Mouse (Mus musculus) neural tube, embryonic 11.5 days (tissue): ENCODE results near the gene Hoxd11. TPM values are rescaled to one million over a fixed set of nuclear protein-coding genes. Genes with fewer than 3 reads are reported as not detected.

Experiments used
- ATAC-seq: fragments of 200-750 bp; cut with Nextera tagmentation; 2 replicates; pipeline ENCODE4 v1.8.0; 2017; ENCODE audit warnings: moderate number of reproducible peaks, mild to moderate bottlenecking, moderate TSS enrichment, moderate library complexity; ENCODE audit not compliant: insufficient read depth, low FRiP score, low TSS enrichment
- DNase-seq: peaks from one replicate; pipeline ENCODE4 v3.0.0-alpha.2; 2015; ENCODE audit warnings: low spot score
- H3K27ac ChIP-seq: fragments of 300-500 bp; sonication (generic); 2 replicates; pipeline ENCODE4 v1.5.1; 2014; ENCODE audit warnings: low read depth, mild to moderate bottlenecking, low read length
- H3K27me3 ChIP-seq: fragments of 300-500 bp; sonication (generic); 2 replicates; pipeline ENCODE4 v1.6.1; 2014; ENCODE audit warnings: mild to moderate bottlenecking, low read length, mixed read lengths; ENCODE audit not compliant: control insufficient read depth, insufficient read depth
- H3K36me3 ChIP-seq: fragments of 300-500 bp; sonication (generic); 2 replicates; pipeline ENCODE4 v1.6.1; 2014; ENCODE audit warnings: mild to moderate bottlenecking, low read length, moderate library complexity, mixed read lengths; ENCODE audit not compliant: control insufficient read depth, insufficient read depth
- H3K4me1 ChIP-seq: fragments of 300-500 bp; sonication (generic); 2 replicates; pipeline ENCODE4 v1.6.1; 2014; ENCODE audit warnings: low read length, mixed read lengths; ENCODE audit not compliant: control insufficient read depth, insufficient read depth
- H3K4me2 ChIP-seq: fragments of 300-500 bp; sonication (generic); 2 replicates; pipeline ENCODE4 v1.6.1; 2014; ENCODE audit warnings: low read depth, mild to moderate bottlenecking, moderate library complexity
- H3K4me3 ChIP-seq: fragments of 300-500 bp; sonication (generic); 2 replicates; pipeline ENCODE4 v1.5.1; 2014; ENCODE audit warnings: low read depth, low read length
- H3K9ac ChIP-seq: fragments of 300-500 bp; sonication (generic); 2 replicates; pipeline ENCODE4 v1.6.1; 2014; ENCODE audit warnings: mild to moderate bottlenecking, low read length
- H3K9me3 ChIP-seq: fragments of 300-500 bp; sonication (generic); 2 replicates; pipeline ENCODE4 v1.6.1; 2016; ENCODE audit warnings: low read length; ENCODE audit not compliant: control insufficient read depth
- WGBS: fragments of 180-500 bp; shearing (Covaris S2); extraction: QIAGEN DNeasy Blood & Tissue Kit; methylation state at CpG from one replicate; pipeline ENCODE4 v1.1.7; 2014; 5-methylcytosine and 5-hydroxymethylcytosine counted together
- polyA plus RNA-seq: library from polyadenylated mRNA; unstranded; fragments of >200 nt; fragmentation: Nextera tagmentation; extraction: Ambion mirVana; gene quantifications from 2 replicates; pipeline ENCODE4 v1.2.1, GENCODE M21; 2014

Hoxd11 gene
- polyA plus RNA-seq, 1 experiment from 2014 or later = 8.5 TPM

DNA sequence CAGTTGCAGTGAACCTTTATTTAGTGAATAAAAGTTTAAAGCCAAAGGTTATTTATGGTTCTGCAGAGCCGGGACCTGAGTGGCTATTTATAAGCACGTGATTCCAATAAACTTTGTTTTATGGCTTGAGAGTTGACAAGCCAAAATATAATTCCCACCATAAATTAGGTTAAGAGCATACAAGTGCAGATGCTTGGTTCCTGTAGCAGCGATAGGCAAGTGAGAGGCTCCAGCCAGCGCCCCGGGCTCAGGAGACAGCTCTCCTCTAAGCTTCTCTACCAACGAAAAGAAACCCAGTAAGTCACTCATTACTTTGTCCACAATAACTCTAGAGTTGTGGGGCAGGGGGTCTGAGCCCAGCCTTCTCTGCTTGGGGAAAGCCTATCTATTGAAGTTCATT, 42.5 kb downstream of the Hoxd11 start:
- DNase-seq (peak; percentile 61), ATAC-seq (peak; percentile 59)
- 2% methylated on average over 6 of the region's 6 CpGs for WGBS
- Histone ChIP-seq H3K36me3 (no peaks in the 10 kb centered on the region), H3K27ac (peak overlapping the region; percentile 99), H3K4me3 (peak overlapping the region; percentile 66), H3K9ac (peak overlapping the region; percentile 95), H3K4me1 (peaks cover 58% of the 10 kb centered on the region), H3K9me3 (no peaks in the 10 kb centered on the region), H3K27me3 (no peaks in the 10 kb centered on the region), H3K4me2 (peak overlapping the region; percentile 89)

DNA sequence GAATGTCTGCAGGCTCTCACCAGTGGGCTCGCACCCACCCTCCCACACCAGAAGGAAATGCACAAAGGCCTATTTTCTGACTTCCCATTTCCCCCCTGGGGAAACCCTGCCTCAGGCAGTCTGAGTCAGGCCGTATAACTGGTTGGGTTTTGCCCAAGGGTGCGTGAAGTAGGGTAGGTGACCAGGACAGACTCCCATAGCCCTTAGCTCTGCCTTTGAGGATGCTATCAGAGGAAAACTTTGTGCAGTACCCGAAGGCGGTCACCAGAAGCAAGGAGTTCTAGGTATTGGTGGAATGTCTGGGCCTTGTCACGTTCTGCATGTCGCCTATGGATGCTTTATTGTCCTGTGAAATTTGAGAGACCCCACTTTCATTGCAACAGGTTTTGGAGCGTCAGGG, 43.6 kb downstream of the Hoxd11 start:
- DNase-seq (peak; percentile 61), ATAC-seq (no peak)
- H3K36me3 ChIP-seq = no peaks in the 10 kb centered on the region
- H3K9ac ChIP-seq = peak overlapping the region; percentile 95
- peak overlapping the region; percentile 99 for H3K27ac ChIP-seq
- H3K4me3 ChIP-seq = peak overlapping the region; percentile 66
- WGBS = 4% methylated on average over 8 of the region's 8 CpGs
- H3K4me2 ChIP-seq = peak overlapping the region; percentile 89
- H3K9me3 ChIP-seq = no peaks in the 10 kb centered on the region
- H3K4me1 ChIP-seq = peaks cover 61% of the 10 kb centered on the region
- H3K27me3 ChIP-seq = no peaks in the 10 kb centered on the region

DNA sequence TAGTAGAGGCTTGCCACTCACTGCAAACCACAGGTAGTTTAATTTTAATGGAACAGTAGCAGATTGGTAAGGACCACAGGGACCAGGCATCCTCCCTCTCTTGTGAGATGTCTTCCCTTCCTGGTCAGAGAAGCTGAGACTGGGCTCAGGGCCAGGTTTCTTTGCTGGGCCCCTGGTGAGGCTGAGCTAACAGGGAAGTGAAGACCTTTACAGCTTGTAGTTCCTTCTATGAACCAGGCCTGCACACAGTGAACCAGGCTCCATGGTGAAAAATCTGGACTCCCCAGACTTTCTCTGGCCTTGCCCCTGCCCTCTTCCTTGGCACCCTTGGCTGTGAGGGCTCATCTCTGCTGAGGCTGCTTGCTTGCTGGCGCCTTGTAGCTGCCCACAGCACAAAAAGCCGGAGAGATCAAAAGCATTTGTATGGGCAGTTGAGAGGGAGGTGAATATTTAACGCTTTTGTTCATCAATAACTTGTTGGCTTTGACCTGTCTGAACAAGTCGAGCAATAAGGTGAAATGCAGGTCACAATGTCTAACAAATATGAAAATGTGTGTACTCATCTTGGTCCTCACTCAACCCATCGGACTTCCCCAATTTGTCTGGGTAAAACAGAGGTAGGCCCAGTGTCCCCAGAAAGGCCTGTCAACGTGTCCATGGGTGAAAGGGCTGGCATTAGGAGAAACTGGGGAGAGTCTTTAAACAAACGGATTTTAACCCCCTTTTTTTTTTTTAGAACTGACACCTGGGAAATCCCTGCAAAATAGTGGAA, 45.1 kb downstream of the Hoxd11 start:
- WGBS = 8% methylated on average over 7 of the region's 7 CpGs
- Histone ChIP-seq H3K27me3 (no peaks in the 10 kb centered on the region), H3K9ac (peak overlapping the region; percentile 95), H3K4me2 (peak overlapping the region; percentile 89), H3K27ac (peak overlapping the region; percentile 99), H3K4me1 (peaks cover 61% of the 10 kb centered on the region), H3K36me3 (peaks cover 2% of the 10 kb centered on the region; the same call in 1 of the 2 replicates), H3K4me3 (peak overlapping the region; percentile 66), H3K9me3 (no peaks in the 10 kb centered on the region)
- DNase-seq (peak; percentile 52), ATAC-seq (no peak)

DNA sequence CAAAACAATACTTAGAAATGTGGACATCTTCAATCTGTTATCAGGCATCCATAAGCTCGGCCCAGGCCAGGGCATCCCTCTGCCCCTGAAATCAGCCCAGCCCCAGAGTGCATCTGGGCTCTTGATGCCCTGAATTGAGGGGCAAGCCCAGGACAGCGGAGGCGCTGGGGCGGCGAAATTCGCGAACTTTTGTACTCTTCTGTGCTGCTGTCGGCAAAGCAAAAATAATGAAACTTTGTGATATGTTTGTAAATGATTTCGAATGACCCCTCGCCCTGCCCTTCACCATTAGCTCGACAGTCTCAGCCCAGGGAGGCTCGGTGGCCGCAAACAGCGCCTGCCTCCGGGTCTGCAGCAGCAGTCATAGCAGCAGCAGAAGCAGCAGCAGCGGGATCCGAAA, 45.8 kb downstream of the Hoxd11 start:
- 4% methylated on average over 17 of the region's 17 CpGs for WGBS
- DNase-seq (peak; percentile 53), ATAC-seq (no peak)
- Histone ChIP-seq H3K4me2 (peak overlapping the region; percentile 89), H3K4me3 (peak overlapping the region; percentile 66), H3K36me3 (peaks cover 2% of the 10 kb centered on the region; the same call in 1 of the 2 replicates), H3K9me3 (no peaks in the 10 kb centered on the region), H3K27me3 (no peaks in the 10 kb centered on the region), H3K9ac (peak overlapping the region; percentile 95), H3K4me1 (peaks cover 55% of the 10 kb centered on the region), H3K27ac (peak overlapping the region; percentile 99)

DNA sequence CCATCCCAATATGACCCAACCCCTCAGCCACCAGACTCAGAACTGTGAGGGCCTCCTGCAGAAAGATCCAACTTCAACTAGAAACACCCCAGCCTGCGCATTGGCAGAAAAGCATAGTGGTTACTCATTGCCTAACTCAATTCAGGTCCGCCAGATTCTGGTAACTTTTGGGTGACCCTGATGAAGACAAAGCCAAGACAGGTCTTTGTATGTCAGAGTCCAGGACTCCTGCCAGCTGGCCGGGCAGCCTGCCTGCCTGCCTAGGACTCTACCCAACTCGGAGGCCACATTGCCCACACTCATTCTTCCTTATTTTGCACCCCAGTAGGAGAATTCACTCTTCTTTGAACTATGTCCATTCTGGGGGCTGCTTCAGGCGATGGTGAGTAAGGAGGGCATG, 47.2 kb downstream of the Hoxd11 start, which contains the start of gene Gm28230:
TSS of gene Gm28230 (plus strand) at position 178 of the 400 bp plus-strand sequence.
- H3K27me3 ChIP-seq = no peaks in the 10 kb centered on the region
- 10% methylated on average over 5 of the region's 5 CpGs for WGBS
- DNase-seq (peak; percentile 63), ATAC-seq (no peak)
- H3K4me2 ChIP-seq = peak within 1 kb of the TSS; percentile 89
- peaks cover 57% of the 10 kb centered on the region for H3K4me1 ChIP-seq
- H3K27ac ChIP-seq = peak within 1 kb of the TSS; percentile 99
- H3K36me3 ChIP-seq = peaks cover 2% of the 10 kb centered on the region; the same call in 1 of the 2 replicates
- H3K9me3 ChIP-seq = no peaks in the 10 kb centered on the region
- H3K4me3 ChIP-seq = peak within 1 kb of the TSS; percentile 66
- peak within 1 kb of the TSS; percentile 95 for H3K9ac ChIP-seq

DNA sequence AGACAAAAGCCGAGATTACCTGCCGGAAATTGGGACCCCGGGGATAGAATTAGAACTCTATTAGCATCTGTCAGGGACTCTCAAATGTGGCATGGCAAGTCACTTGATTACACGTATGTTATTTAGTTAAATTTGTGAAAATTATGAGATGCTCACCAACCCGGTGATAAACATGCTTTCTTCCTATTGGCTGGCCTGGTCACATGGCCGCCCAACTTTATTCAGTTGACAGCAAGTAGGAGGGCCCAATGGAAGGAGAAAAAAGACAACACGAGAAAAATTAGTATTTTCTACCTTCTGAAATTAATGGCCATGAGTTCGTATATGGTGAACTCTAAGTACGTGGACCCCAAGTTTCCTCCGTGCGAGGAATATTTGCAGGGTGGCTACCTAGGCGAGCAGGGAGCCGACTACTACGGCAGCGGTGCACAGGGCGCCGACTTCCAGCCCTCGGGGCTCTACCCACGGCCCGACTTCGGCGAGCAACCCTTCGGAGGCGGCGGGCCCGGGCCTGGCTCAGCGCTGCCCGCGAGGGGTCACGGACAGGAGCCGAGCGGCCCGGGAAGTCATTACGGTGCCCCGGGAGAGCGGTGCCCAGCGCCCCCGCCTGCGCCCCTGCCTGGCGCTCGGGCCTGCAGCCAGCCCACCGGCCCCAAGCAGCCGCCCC, 47.7 kb downstream of the Hoxd11 start:
- Histone ChIP-seq H3K27ac (peak overlapping the region; percentile 99), H3K4me3 (peak overlapping the region; percentile 66), H3K4me2 (peak overlapping the region; percentile 89), H3K9me3 (no peaks in the 10 kb centered on the region), H3K36me3 (peaks cover 2% of the 10 kb centered on the region; the same call in 1 of the 2 replicates), H3K4me1 (peaks cover 59% of the 10 kb centered on the region), H3K27me3 (no peaks in the 10 kb centered on the region), H3K9ac (peak overlapping the region; percentile 95)
- peak; percentile 67 for DNase-seq
- ATAC-seq = peak; percentile 2; the same call in 1 of the 2 replicates
- WGBS = under 1% methylated on average over 39 of the region's 43 CpGs

DNA sequence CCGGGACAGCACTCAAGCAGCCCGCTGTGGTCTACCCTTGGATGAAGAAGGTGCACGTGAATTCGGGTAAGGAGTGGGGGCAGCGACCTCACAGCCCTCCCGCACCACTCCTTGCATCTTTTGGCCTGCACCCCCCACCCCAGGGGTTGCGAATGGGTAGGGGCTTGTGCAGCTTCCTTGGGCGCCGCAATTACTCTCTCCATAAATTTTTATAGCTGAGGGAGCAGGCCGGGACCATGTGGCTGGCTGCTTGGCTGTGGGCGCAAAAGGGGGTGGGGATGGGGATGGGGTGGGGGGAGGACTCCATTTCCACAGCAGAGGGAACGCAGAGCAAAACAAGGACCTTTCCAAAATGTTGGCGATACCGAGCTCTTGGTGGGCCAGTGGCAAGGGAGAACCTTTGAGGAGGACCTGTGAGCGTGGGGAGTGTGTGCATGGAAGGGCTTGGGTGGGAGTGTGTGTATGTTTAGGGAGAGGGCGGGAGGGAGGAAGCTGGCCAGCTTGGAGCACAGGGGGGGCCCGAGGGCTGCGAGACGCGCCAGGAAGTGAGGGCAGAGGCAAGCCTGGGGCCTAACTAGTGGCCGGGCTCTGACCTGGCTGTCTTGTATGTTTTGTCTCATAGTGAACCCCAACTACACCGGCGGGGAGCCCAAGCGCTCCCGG, 48.4 kb downstream of the Hoxd11 start:
- peak overlapping the region; percentile 99 for H3K27ac ChIP-seq
- no peak; the same call in 1 of the 2 replicates for ATAC-seq
- peak overlapping the region; percentile 95 for H3K9ac ChIP-seq

DNA sequence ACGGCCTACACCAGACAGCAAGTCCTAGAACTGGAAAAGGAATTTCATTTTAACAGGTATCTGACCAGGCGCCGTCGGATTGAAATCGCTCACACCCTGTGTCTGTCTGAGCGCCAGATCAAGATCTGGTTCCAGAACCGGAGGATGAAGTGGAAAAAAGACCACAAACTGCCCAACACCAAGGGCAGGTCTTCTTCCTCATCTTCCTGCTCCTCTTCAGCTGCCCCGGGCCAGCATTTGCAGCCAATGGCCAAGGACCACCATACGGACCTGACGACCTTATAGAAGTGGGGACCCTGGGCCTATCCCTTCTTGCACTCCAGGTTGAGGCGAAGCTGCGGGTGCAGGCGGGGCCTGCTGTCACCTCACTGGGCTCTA, 48.9 kb downstream of the Hoxd11 start:
- peak overlapping the region; percentile 66 for H3K4me3 ChIP-seq
- H3K4me2 ChIP-seq = peak overlapping the region; percentile 89
- H3K9me3 ChIP-seq = no peaks in the 10 kb centered on the region
- ATAC-seq = no peak
- H3K9ac ChIP-seq = peak overlapping the region; percentile 95
- DNase-seq = peak; percentile 63
- WGBS = 5% methylated on average over 13 of the region's 13 CpGs
- H3K4me1 ChIP-seq = peaks cover 60% of the 10 kb centered on the region
- peak overlapping the region; percentile 99 for H3K27ac ChIP-seq
- H3K36me3 ChIP-seq = peaks cover 2% of the 10 kb centered on the region; the same call in 1 of the 2 replicates
- H3K27me3 ChIP-seq = no peaks in the 10 kb centered on the region

More for the DNA sequence above, 48.4 kb downstream of the Hoxd11 start:
- DNase-seq = peak; percentile 70
- H3K36me3 ChIP-seq = peaks cover 2% of the 10 kb centered on the region; the same call in 1 of the 2 replicates
- H3K4me1 ChIP-seq = peaks cover 62% of the 10 kb centered on the region
- peak overlapping the region; percentile 89 for H3K4me2 ChIP-seq
- peak overlapping the region; percentile 66 for H3K4me3 ChIP-seq
- under 1% methylated on average over 25 of the region's 25 CpGs for WGBS
- no peaks in the 10 kb centered on the region for H3K27me3 ChIP-seq
- no peaks in the 10 kb centered on the region for H3K9me3 ChIP-seq
